Mouse (Mus musculus): ENCODE data around the gene Babam2. TPM values are rescaled to one million over a fixed set of nuclear protein-coding genes. Genes with fewer than 3 reads are reported as not detected.

Babam2 gene
- polyA plus RNA-seq, 1 experiment, result 18.4 TPM

GRCm38 (mm10) chr5:32029834-32030433 is 332.4 kb downstream of the Babam2 start:
- Histone ChIP-seq H3K27ac (ENCODE audit: insufficient read depth, low read depth, low read length) (peak overlapping the region; percentile 34; the same call in 1 of the 2 replicates), H3K4me3 (ENCODE audit: low read depth, low read length) (no peak overlapping the region), H3K36me3 (ENCODE audit: control insufficient read depth, insufficient read depth, low read length) (no peaks in the 10 kb centered on the region), H3K4me1 (ENCODE audit: control insufficient read depth, insufficient read depth, insufficient read length, low read length) (peaks cover 32% of the 10 kb centered on the region), H3K27me3 (ENCODE audit: control insufficient read depth, insufficient read depth, low read length) (no peaks in the 10 kb centered on the region)
- TF ChIP-seq POLR2A (IDR thresholded peaks at IDR 0.05; ENCODE audit: low read depth, low read length) (no peak), CTCF (IDR thresholded peaks at IDR 0.05; ENCODE audit: extremely low read depth, insufficient read length, insufficient replicate concordance, low read depth, low read length) (no peak)
- WGBS, result 31% methylated on average over 3 of the region's 3 CpGs

GRCm38 (mm10) chr5:32033185-32033584 is 335.7 kb downstream of the Babam2 start:
- 55% methylated on average over 4 of the region's 4 CpGs for WGBS
- no peaks in the 10 kb centered on the region for H3K36me3 ChIP-seq (ENCODE audit: control insufficient read depth, insufficient read depth, low read length)

GRCm38 (mm10) chr5:32033621-32034020 is 336.1 kb downstream of the Babam2 start:
- no peaks in the 10 kb centered on the region for H3K36me3 ChIP-seq (ENCODE audit: control insufficient read depth, insufficient read depth, low read length)
- H3K4me1 ChIP-seq (ENCODE audit: control insufficient read depth, insufficient read depth, insufficient read length, low read length), result peaks cover 35% of the 10 kb centered on the region
- H3K27me3 ChIP-seq (ENCODE audit: control insufficient read depth, insufficient read depth, low read length), result no peaks in the 10 kb centered on the region
- peak overlapping the region; percentile 97 for H3K27ac ChIP-seq (ENCODE audit: insufficient read depth, low read depth, low read length)
- no peak for TF ChIP-seq CTCF (IDR thresholded peaks at IDR 0.05; ENCODE audit: extremely low read depth, insufficient read length, insufficient replicate concordance, low read depth, low read length)
- no peak for TF ChIP-seq POLR2A (IDR thresholded peaks at IDR 0.05; ENCODE audit: low read depth, low read length)
- no peak overlapping the region for H3K4me3 ChIP-seq (ENCODE audit: low read depth, low read length)

More at GRCm38 (mm10) chr5:32033185-32033584, 335.7 kb downstream of the Babam2 start:
- peak overlapping the region; percentile 97 for H3K27ac ChIP-seq (ENCODE audit: insufficient read depth, low read depth, low read length)
- no peaks in the 10 kb centered on the region for H3K27me3 ChIP-seq (ENCODE audit: control insufficient read depth, insufficient read depth, low read length)
- TF ChIP-seq CTCF (IDR thresholded peaks at IDR 0.05; ENCODE audit: extremely low read depth, insufficient read length, insufficient replicate concordance, low read depth, low read length) (no peak), POLR2A (IDR thresholded peaks at IDR 0.05; ENCODE audit: low read depth, low read length) (no peak)
- H3K4me1 ChIP-seq (ENCODE audit: control insufficient read depth, insufficient read depth, insufficient read length, low read length), result peaks cover 35% of the 10 kb centered on the region
- no peak overlapping the region for H3K4me3 ChIP-seq (ENCODE audit: low read depth, low read length)

- no peaks in the 10 kb centered on the region for H3K36me3 ChIP-seq (ENCODE audit: control insufficient read depth, insufficient read depth, low read length)
- H3K4me3 ChIP-seq (ENCODE audit: low read depth, low read length), result no peak overlapping the region
- WGBS, result 84% methylated on average over 8 of the region's 8 CpGs
- peak overlapping the region; percentile 6; the same call in 1 of the 2 replicates for H3K27ac ChIP-seq (ENCODE audit: insufficient read depth, low read depth, low read length)
- no peaks in the 10 kb centered on the region for H3K27me3 ChIP-seq (ENCODE audit: control insufficient read depth, insufficient read depth, low read length)
- TF ChIP-seq POLR2A (IDR thresholded peaks at IDR 0.05; ENCODE audit: low read depth, low read length) (no peak), CTCF (IDR thresholded peaks at IDR 0.05; ENCODE audit: extremely low read depth, insufficient read length, insufficient replicate concordance, low read depth, low read length) (no peak)
- peaks cover 33% of the 10 kb centered on the region for H3K4me1 ChIP-seq (ENCODE audit: control insufficient read depth, insufficient read depth, insufficient read length, low read length)
Observed at GRCm38 (mm10) chr5:32034475-32035054, 337.1 kb downstream of the Babam2 start.

- TF ChIP-seq CTCF (IDR thresholded peaks at IDR 0.05; ENCODE audit: extremely low read depth, insufficient read length, insufficient replicate concordance, low read depth, low read length) (no peak), POLR2A (IDR thresholded peaks at IDR 0.05; ENCODE audit: low read depth, low read length) (no peak)
Observed at GRCm38 (mm10) chr5:32035721-32036320, 338.3 kb downstream of the Babam2 start.

GRCm38 (mm10) chr5:32036896-32037295 is 339.4 kb downstream of the Babam2 start:
- Histone ChIP-seq H3K27ac (ENCODE audit: insufficient read depth, low read depth, low read length) (no peak overlapping the region), H3K4me1 (ENCODE audit: control insufficient read depth, insufficient read depth, insufficient read length, low read length) (peaks cover 25% of the 10 kb centered on the region), H3K36me3 (ENCODE audit: control insufficient read depth, insufficient read depth, low read length) (no peaks in the 10 kb centered on the region), H3K4me3 (ENCODE audit: low read depth, low read length) (no peak overlapping the region), H3K27me3 (ENCODE audit: control insufficient read depth, insufficient read depth, low read length) (no peaks in the 10 kb centered on the region)
- no peak for TF ChIP-seq POLR2A (IDR thresholded peaks at IDR 0.05; ENCODE audit: low read depth, low read length)
- no peak for TF ChIP-seq CTCF (IDR thresholded peaks at IDR 0.05; ENCODE audit: extremely low read depth, insufficient read length, insufficient replicate concordance, low read depth, low read length)
- WGBS, result 79% methylated on average over 2 of the region's 2 CpGs

More at GRCm38 (mm10) chr5:32035721-32036320, 338.3 kb downstream of the Babam2 start:
- Histone ChIP-seq H3K4me3 (ENCODE audit: low read depth, low read length) (no peak overlapping the region), H3K27me3 (ENCODE audit: control insufficient read depth, insufficient read depth, low read length) (no peaks in the 10 kb centered on the region), H3K4me1 (ENCODE audit: control insufficient read depth, insufficient read depth, insufficient read length, low read length) (peaks cover 33% of the 10 kb centered on the region), H3K27ac (ENCODE audit: insufficient read depth, low read depth, low read length) (peak overlapping the region; percentile 57), H3K36me3 (ENCODE audit: control insufficient read depth, insufficient read depth, low read length) (no peaks in the 10 kb centered on the region)
- 46% methylated on average over 7 of the region's 7 CpGs for WGBS

- TF ChIP-seq CTCF (IDR thresholded peaks at IDR 0.05; ENCODE audit: extremely low read depth, insufficient read length, insufficient replicate concordance, low read depth, low read length) (no peak), POLR2A (IDR thresholded peaks at IDR 0.05; ENCODE audit: low read depth, low read length) (no peak)
- Histone ChIP-seq H3K27ac (ENCODE audit: insufficient read depth, low read depth, low read length) (no peak overlapping the region), H3K27me3 (ENCODE audit: control insufficient read depth, insufficient read depth, low read length) (no peaks in the 10 kb centered on the region), H3K36me3 (ENCODE audit: control insufficient read depth, insufficient read depth, low read length) (no peaks in the 10 kb centered on the region), H3K4me3 (ENCODE audit: low read depth, low read length) (no peak overlapping the region), H3K4me1 (ENCODE audit: control insufficient read depth, insufficient read depth, insufficient read length, low read length) (peaks cover 21% of the 10 kb centered on the region)
- WGBS, result 96% methylated on average over 4 of the region's 4 CpGs
Observed at GRCm38 (mm10) chr5:32037546-32037945, 340.1 kb downstream of the Babam2 start.

Measured in small intestine, adult 2 months (tissue).